Mouse (Mus musculus) lung, embryonic 15.5 days (tissue): ENCODE measurements around the gene Pnpla2. TPM values are rescaled to one million over a fixed set of nuclear protein-coding genes. Genes with fewer than 3 reads are reported as not detected.
A peak's percentile ranks its signal among the peaks of the same experiment; 100 is the strongest.
"Not testable (repeated sequence)": the region's sequence is repeated elsewhere in the genome, so short reads cannot be mapped to it uniquely, and the experiment has no call there.

Experiments used
- ATAC-seq: fragments of 200-750 bp; cut with Nextera tagmentation; 2 replicates; pipeline ENCODE4 v1.8.0; 2017; ENCODE audit warnings: moderate number of reproducible peaks, borderline replicate concordance; ENCODE audit not compliant: low FRiP score, low TSS enrichment; ENCODE audit errors: extremely low read depth
- H3K27ac ChIP-seq: fragments of 300-500 bp; sonication (generic); 2 replicates; pipeline ENCODE4 v1.5.1; 2015; ENCODE audit warnings: moderate library complexity, mild to moderate bottlenecking, inconsistent platforms
- H3K27me3 ChIP-seq: fragments of 300-500 bp; sonication (generic); 2 replicates; pipeline ENCODE4 v1.6.1; 2015; ENCODE audit warnings: inconsistent platforms
- H3K36me3 ChIP-seq: fragments of 300-500 bp; sonication (generic); 2 replicates; pipeline ENCODE4 v1.6.1; 2015; ENCODE audit warnings: inconsistent platforms
- H3K4me1 ChIP-seq: fragments of 300-500 bp; sonication (generic); 2 replicates; pipeline ENCODE4 v1.6.1; 2015; ENCODE audit warnings: inconsistent platforms
- H3K4me2 ChIP-seq: fragments of 300-500 bp; sonication (generic); 2 replicates; pipeline ENCODE4 v1.6.1; 2015; ENCODE audit warnings: inconsistent platforms, mild to moderate bottlenecking, moderate library complexity
- H3K4me3 ChIP-seq: fragments of 300-500 bp; sonication (generic); 2 replicates; pipeline ENCODE4 v1.5.1; 2015; ENCODE audit warnings: mild to moderate bottlenecking, inconsistent platforms
- H3K9ac ChIP-seq: fragments of 300-500 bp; sonication (generic); 2 replicates; pipeline ENCODE4 v1.6.1; 2015; ENCODE audit warnings: inconsistent platforms
- H3K9me3 ChIP-seq: fragments of 300-500 bp; sonication (generic); 2 replicates; pipeline ENCODE4 v1.6.1; 2016; ENCODE audit warnings: inconsistent platforms
- WGBS: fragments of 180-500 bp; shearing (Covaris S2); methylation state at CpG from one replicate; pipeline ENCODE4 v1.1.7; 2015; 5-methylcytosine and 5-hydroxymethylcytosine counted together
- polyA plus RNA-seq: library from polyadenylated mRNA; unstranded; fragments of >200 nt; fragmentation: Nextera tagmentation; extraction: Ambion mirVana; gene quantifications from 2 replicates; pipeline ENCODE4 v1.2.1, GENCODE M21; 2015

Pnpla2 gene
- polyA plus RNA-seq, 1 experiment from 2014 or later = 41.6 TPM

GRCm38 (mm10) chr7:141441460-141441859, 13.5 kb upstream of the Pnpla2 start:
- no peak overlapping the region for H3K4me3 ChIP-seq
- no peak overlapping the region for H3K9ac ChIP-seq
- ATAC-seq = no peak
- H3K9me3 ChIP-seq = no peaks in the 10 kb centered on the region
- H3K4me1 ChIP-seq = peaks cover 44% of the 10 kb centered on the region
- H3K27me3 ChIP-seq = no peaks in the 10 kb centered on the region
- WGBS = 92% methylated on average over 9 of the region's 9 CpGs
- H3K4me2 ChIP-seq = 0 out of 2 replicates have a peak overlapping the region, but pooled peaks have one; percentile 95
- H3K27ac ChIP-seq = no peak overlapping the region
- H3K36me3 ChIP-seq = peaks cover 19% of the 10 kb centered on the region

DNA sequence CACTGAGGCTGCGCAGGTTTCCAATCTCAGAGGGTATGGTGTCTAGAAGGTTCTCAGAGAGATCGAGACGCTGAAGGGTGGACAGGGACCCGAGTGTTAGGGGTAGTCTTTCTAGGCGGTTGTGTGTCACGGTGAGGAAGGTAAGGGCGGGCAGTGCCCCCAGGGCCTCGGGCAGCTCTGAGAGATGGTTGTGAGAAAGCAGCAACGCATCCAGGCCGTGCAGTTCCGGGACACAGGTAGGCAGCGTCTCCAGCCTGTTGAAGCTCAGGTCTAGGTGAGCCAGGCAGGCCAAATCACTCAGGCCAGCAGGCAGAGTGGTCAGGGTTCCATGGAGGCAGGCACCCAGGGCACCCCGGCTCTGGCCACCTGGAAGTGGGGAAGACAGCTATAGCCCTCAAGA, 12.8 kb upstream of the Pnpla2 start:
- peak overlapping the region; percentile 95 for H3K4me2 ChIP-seq
- ATAC-seq = no peak

GRCm38 (mm10) chr7:141443081-141443821, 11.7 kb upstream of the Pnpla2 start:
- Histone ChIP-seq H3K4me2 (peak overlapping the region; percentile 95), H3K4me3 (peak overlapping the region; percentile 51), H3K4me1 (peaks cover 43% of the 10 kb centered on the region), H3K36me3 (peaks cover 17% of the 10 kb centered on the region), H3K9me3 (no peaks in the 10 kb centered on the region), H3K9ac (peak overlapping the region; percentile 68), H3K27me3 (no peaks in the 10 kb centered on the region), H3K27ac (peak overlapping the region; percentile 73)
- 10% methylated on average over 12 of the region's 12 CpGs for WGBS
- no peak for ATAC-seq

More for the DNA sequence above, 12.8 kb upstream of the Pnpla2 start:
- H3K36me3 ChIP-seq = peaks cover 19% of the 10 kb centered on the region
- H3K4me1 ChIP-seq = peaks cover 44% of the 10 kb centered on the region
- no peak overlapping the region for H3K27ac ChIP-seq
- no peaks in the 10 kb centered on the region for H3K27me3 ChIP-seq
- H3K9me3 ChIP-seq = no peaks in the 10 kb centered on the region
- H3K4me3 ChIP-seq = peak overlapping the region; percentile 51
- 85% methylated on average over 13 of the region's 13 CpGs for WGBS
- H3K9ac ChIP-seq = peak overlapping the region; percentile 68

- 0% methylated on average over 25 of the region's 25 CpGs for WGBS
- Histone ChIP-seq H3K4me2 (peak within 1 kb of the TSS; percentile 95), H3K9me3 (no peaks in the 10 kb centered on the region), H3K27me3 (no peaks in the 10 kb centered on the region), H3K9ac (peak within 1 kb of the TSS; percentile 68), H3K4me1 (peaks cover 48% of the 10 kb centered on the region), H3K36me3 (peaks cover 17% of the 10 kb centered on the region), H3K27ac (peak within 1 kb of the TSS; percentile 79), H3K4me3 (peak within 1 kb of the TSS; percentile 51)
- peak; percentile 48; the same call in 1 of the 2 replicates for ATAC-seq
These were observed 11.2 kb upstream of the Pnpla2 start, which contains the start of gene Pidd1 for GRCm38 (mm10) chr7:141443828-141444237. Gene Pidd1 (minus strand): TSS chr7:141444025.

DNA sequence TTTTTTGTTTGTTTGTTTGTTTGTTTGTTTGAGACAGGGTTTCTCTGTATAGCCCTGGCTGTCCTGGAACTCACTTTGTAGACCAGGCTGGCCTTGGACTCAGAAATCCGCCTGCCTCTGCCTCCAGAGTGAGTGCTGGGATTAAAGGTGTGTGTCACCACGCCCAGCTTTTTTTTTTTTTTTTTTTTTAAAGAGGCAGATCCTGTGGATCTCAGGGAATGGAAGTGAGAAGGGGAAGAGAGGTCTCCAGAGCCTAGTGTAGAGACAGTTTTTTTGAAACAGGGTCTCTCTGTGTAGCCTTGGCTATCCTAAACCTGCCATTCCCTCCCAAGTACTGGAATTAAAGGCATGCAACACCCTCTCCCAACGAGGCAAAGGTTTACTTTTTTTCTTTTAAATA, 8.6 kb upstream of the Pnpla2 start:
- not testable (repeated sequence) for ATAC-seq, H3K27ac ChIP-seq, H3K9me3 ChIP-seq, H3K27me3 ChIP-seq, H3K4me3 ChIP-seq, H3K9ac ChIP-seq
- H3K4me2 ChIP-seq = peak overlapping the region; percentile 55; the same call in 1 of the 2 replicates
- WGBS = 74% methylated on average over 3 of the region's 3 CpGs
- peaks cover 48% of the 10 kb centered on the region for H3K4me1 ChIP-seq
- peaks cover 30% of the 10 kb centered on the region for H3K36me3 ChIP-seq

DNA sequence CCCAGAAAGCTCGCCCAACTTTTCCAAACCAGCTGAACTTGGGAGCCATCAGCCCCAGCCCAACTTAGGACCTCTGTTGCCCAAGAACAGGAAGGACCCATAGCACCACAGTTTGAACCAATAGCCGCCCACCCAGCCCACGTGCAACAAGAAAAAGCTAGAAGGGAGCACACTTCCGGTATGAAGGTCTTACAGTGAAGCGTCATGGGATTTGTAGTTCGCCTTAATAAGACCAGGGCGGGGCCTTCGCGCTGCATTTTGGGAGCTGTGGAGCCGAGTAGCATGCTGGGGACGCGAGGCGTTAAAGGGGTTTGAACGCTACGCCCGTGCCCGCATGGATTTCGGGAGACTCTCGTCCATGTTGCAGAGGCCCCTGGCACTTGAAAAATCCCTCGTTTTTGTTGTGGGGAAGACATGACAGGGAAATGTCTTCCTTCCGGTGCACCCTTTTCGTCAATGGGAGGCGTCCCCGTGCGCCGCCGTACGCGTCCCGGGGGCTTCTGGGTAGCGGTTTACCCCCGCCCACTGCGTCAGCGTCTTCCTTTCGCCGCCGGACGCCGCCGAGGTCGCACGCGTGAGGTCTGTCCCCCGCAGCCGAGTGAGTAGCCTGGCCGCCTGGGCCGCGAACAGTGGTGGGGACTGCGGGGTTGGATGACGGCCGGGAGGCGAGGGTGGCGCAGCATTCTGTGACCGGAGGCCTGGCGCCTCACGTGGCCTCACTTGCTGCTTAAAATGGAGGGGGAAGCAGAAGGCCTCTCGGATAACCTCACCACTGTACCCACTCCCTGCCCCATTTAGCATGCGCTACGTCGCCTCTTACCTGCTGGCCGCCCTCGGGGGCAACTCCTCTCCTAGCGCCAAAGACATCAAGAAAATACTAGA, 7.6 kb upstream of the Pnpla2 start, which contains the start of gene Rplp2:
Rplp2 (plus strand) TSS at position 261 of the 882 bp plus-strand sequence.
- peak within 1 kb of the TSS; percentile 55 for H3K4me2 ChIP-seq
- H3K36me3 ChIP-seq = peaks cover 40% of the 10 kb centered on the region
- no peaks in the 10 kb centered on the region for H3K27me3 ChIP-seq
- peaks cover 41% of the 10 kb centered on the region for H3K4me1 ChIP-seq
- under 1% methylated on average over 63 of the region's 63 CpGs for WGBS
- no peaks in the 10 kb centered on the region for H3K9me3 ChIP-seq
- H3K9ac ChIP-seq = peak within 1 kb of the TSS; percentile 79
- H3K4me3 ChIP-seq = peak within 1 kb of the TSS; percentile 66
- H3K27ac ChIP-seq = peak within 1 kb of the TSS; percentile 85
- ATAC-seq = peak; percentile 89

DNA sequence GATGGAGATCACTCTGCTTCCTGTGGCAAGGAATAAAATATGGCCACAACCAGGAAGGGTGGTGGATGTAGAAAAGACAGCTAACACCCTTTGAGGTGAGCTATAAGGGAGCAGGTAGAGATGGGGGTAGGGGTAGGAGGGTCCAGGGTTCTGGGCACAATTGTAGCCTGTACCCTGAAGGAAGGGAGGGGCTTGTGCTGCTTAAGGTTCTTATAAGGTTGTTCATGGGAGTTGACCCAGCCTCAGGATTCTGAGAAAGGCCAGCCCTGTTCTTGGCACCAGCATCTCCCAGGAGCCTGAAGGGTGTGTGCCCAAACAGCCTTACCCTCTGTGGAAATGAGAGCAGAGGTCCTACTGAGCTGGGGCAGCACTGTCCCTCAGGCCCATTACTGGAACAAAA, 3.1 kb upstream of the Pnpla2 start:
- no peak overlapping the region for H3K4me2 ChIP-seq
- peaks cover 40% of the 10 kb centered on the region for H3K36me3 ChIP-seq
- H3K4me3 ChIP-seq = no peak overlapping the region
- H3K4me1 ChIP-seq = peaks cover 46% of the 10 kb centered on the region
- no peaks in the 10 kb centered on the region for H3K9me3 ChIP-seq
- H3K9ac ChIP-seq = no peak overlapping the region
- H3K27me3 ChIP-seq = no peaks in the 10 kb centered on the region
- H3K27ac ChIP-seq = no peak overlapping the region
- no peak for ATAC-seq

DNA sequence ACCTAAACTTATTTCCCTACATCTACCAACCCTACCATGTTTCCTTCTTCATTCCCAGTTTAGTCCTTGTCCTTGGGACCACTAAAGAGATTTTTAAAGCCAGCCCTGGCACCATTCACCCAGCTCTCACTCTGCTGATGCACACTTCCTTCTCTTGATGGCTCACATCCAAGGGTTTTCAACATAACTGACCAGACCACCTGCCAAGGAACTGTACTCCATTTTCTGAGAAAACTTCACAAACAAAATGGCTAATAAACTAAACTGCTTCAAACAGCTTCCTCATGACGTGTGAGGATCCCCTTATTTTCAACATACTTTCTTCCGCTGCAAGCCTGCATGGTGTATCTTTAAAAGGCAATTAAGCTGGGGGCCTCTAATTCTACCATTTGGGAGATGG, 1.4 kb upstream of the Pnpla2 start:
- Histone ChIP-seq H3K36me3 (peaks cover 38% of the 10 kb centered on the region), H3K4me2 (no peak overlapping the region), H3K9me3 (no peaks in the 10 kb centered on the region), H3K4me3 (no peak overlapping the region), H3K27me3 (no peaks in the 10 kb centered on the region), H3K4me1 (peaks cover 40% of the 10 kb centered on the region), H3K9ac (no peak overlapping the region), H3K27ac (no peak overlapping the region)
- ATAC-seq = no peak
- 61% methylated on average over 2 of the region's 2 CpGs for WGBS

GRCm38 (mm10) chr7:141455610-141456314, 764 bp downstream of the Pnpla2 start:
- WGBS = 2% methylated on average over 23 of the region's 23 CpGs
- peaks cover 12% of the 10 kb centered on the region for H3K27me3 ChIP-seq
- peak; percentile 40; the same call in 1 of the 2 replicates for ATAC-seq
- peaks cover 42% of the 10 kb centered on the region for H3K4me1 ChIP-seq
- peak overlapping the region; percentile 68 for H3K4me3 ChIP-seq
- H3K36me3 ChIP-seq = peaks cover 20% of the 10 kb centered on the region
- peak overlapping the region; percentile 89 for H3K4me2 ChIP-seq
- peak overlapping the region; percentile 87 for H3K27ac ChIP-seq
- peak overlapping the region; percentile 60 for H3K9ac ChIP-seq
- H3K9me3 ChIP-seq = no peaks in the 10 kb centered on the region

- Histone ChIP-seq H3K9me3 (no peaks in the 10 kb centered on the region), H3K27ac (no peak overlapping the region), H3K4me1 (peaks cover 52% of the 10 kb centered on the region), H3K9ac (no peak overlapping the region), H3K36me3 (peaks cover 10% of the 10 kb centered on the region), H3K4me3 (peak overlapping the region; percentile 68; the same call in 1 of the 2 replicates), H3K4me2 (peak overlapping the region; percentile 89; the same call in 1 of the 2 replicates), H3K27me3 (peaks cover 21% of the 10 kb centered on the region)
- no peak for ATAC-seq
- 81% methylated on average over 6 of the region's 6 CpGs for WGBS
These were observed 1.7 kb downstream of the Pnpla2 start for GRCm38 (mm10) chr7:141456739-141457138.

DNA sequence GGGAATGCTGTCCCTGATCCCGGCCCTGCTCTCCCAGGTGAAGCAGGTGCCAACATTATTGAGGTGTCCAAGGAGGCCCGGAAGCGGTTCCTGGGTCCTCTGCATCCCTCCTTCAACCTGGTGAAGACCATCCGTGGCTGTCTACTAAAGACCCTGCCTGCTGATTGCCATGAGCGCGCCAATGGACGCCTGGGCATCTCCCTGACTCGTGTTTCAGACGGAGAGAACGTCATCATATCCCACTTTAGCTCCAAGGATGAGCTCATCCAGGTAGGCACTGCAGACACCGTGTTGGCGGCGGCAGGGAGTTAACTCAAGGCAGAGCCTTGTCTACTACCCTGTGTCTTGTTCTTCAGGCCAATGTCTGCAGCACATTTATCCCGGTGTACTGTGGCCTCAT, 2.2 kb downstream of the Pnpla2 start:
- Histone ChIP-seq H3K27ac (no peak overlapping the region), H3K9ac (no peak overlapping the region), H3K36me3 (0 out of 2 replicates have a peak, but pooled peaks cover 5% of the 10 kb centered on the region), H3K4me1 (peaks cover 57% of the 10 kb centered on the region), H3K4me3 (no peak overlapping the region), H3K27me3 (peaks cover 25% of the 10 kb centered on the region), H3K9me3 (no peaks in the 10 kb centered on the region), H3K4me2 (no peak overlapping the region)
- no peak for ATAC-seq
- WGBS = 89% methylated on average over 14 of the region's 14 CpGs
